Mouse (Mus musculus) heart, postnatal 36 days (tissue): ENCODE results near the gene Cenpo. TPM values are rescaled to one million over a fixed set of nuclear protein-coding genes. Genes with fewer than 3 reads are reported as not detected.
"Not testable (repeated sequence)": the region's sequence is repeated elsewhere in the genome, so short reads cannot be mapped to it uniquely, and the experiment has no call there.

Experiments used
- DNase-seq, 2 experiments: peaks; one replicate each; pipeline ENCODE4 v3.0.0; 2021 to 2022
- intact Hi-C: fragments of 180-260 bp; cut with DNase I; formaldehyde crosslinking; loops from one replicate; pipeline ENCODE4 v1.15.1; 2025
- total RNA-seq, 2 experiments: library from RNA; stranded (reverse); gene quantifications; 2 replicates each; pipeline ENCODE4 v1.2.3; 2021

The Cenpo gene
- total RNA-seq = 1 to 10 TPM; 2.0 to 2.1 TPM

- peak; percentile 98 to 99 for DNase-seq
- intact Hi-C loops = loop anchor here (5.0 to 10.0 kb wide), 2 partner anchors 243 to 691 kb away; partner anchors contain the start of gene Ncoa1
These were observed at the start of gene Cenpo, which contains the start of gene Ptrhd1 for GRCm38 (mm10) chr12:4233572-4234508. TSS of gene Cenpo (minus strand) at chr12:4234294. TSS of gene Ptrhd1 (plus strand) at chr12:4234027.

DNA sequence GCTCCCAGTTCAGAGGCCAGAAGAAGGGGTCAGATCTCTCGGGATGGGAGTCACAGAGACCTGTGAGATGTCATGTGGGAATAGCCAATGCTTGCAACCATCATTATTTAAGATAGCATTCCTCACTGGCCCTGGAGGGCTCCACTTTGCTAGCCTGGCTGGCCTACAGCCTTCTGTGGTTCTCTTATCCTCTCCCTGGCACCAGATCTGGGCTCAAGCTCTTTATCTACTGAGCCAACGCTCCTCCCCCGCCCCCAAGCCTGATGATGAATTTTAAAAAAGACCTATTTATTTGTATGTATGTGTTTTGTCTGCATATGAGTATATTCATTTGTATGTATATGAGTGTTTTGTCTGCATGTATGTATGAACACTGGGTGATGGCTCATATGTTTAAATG, 45.8 kb upstream of the Cenpo start:
- intact Hi-C loops = loop anchor here (5.0 kb wide), 1 partner anchor 267 kb away; no protein-coding TSS in a partner anchor
- DNase-seq = no peak

DNA sequence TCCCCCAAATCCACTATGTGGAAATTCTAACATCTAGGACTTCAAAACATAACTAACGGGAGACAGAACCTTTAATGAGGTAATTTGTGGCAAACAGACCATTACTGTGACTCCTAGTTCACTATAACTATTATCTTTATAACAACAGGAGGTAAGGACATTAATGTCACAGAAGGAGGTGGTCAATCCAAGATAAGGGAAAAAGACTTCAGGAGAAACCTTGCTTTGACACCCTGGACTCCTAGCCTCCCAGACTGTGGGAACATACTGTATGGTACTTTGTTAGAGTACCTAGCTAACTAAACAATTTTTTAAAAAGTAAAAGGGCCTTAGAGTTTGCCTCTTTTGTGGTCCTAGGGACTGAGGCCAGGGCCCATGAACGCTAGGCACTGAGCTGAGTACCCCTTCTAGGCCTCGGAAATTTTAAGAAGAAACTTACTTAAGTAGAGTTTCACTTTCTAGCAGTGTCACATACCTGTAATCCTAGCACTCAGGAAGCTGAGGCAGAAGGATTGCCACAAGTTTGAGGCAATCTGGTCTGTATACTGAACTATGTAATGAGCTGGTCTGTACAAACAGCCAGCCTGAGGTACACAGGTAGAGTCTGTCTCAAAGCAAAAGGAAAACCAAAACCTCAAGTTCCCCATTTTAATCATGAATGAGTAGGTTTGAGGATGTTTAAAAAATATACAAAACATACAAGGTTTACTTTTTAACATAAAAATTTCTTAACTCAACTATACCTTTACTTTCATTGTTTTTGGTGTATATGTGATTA, 45.1 kb upstream of the Cenpo start:
- intact Hi-C loops = no loop called here
- DNase-seq = no peak

DNA sequence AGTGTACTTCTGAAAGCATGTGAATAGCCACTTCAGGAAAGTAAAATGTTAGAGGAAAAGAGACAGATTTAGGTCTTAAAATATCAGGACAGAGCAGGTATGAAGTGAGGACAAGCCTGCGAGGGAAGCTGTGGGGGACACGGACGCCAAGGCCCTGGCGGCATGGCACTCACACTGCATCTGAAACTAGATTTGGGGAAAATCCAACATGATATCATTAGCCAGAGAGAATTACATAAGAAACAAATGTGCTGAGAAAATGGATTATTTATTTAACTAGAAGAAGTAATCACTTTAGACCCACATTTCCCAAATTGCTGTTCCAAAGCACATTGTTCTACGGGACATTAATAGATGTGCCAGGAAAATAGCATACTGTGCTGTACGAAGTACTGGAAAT, 37.0 kb upstream of the Cenpo start:
- intact Hi-C loops = no loop called here
- no peak for DNase-seq

DNA sequence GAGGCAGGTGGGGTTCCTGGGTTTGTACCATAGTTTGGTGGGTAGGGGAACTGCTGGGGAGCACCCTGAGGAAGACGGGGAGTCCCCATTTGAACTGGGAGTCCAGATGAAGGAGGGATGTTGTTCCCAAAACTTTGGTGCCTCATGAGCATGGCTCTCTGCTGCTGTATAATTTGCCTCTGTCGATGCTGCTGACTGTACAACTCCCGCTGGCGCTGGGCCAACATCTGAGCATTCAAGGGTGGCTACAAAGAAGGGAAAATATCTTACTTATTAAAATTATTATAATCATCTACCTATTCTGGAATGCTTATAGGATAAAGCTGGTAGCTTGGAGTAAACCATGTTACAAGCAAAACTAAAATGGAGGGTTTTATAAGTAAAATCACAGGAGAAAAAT, 33.7 kb upstream of the Cenpo start:
- no peak for DNase-seq

GRCm38 (mm10) chr12:4252742-4253655, 18.9 kb upstream of the Cenpo start:
- DNase-seq = no peak
- intact Hi-C loops = no loop called here

More for the DNA sequence above, 33.7 kb upstream of the Cenpo start:
- intact Hi-C loops = no loop called here

DNA sequence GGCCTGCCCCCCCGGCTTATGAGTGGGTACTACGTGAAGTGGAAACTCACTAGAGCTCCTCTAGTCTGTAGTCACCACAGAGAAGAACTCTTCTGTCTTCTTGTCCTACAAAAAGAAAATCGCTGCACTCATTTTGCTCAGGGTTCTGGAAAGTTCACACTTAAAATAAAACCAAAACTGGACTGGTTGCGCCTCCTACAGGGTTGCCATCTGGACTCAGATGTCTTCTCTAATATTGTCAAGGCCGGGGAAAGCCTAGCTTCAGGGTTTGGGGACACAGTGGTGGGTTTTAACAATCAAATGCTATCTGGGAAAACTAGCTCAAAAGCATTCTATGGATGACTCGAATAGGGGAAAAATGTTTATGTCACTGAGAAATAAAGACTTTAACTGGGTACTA, 15.7 kb upstream of the Cenpo start:
- DNase-seq = no peak
- intact Hi-C loops = no loop called here

- intact Hi-C loops = no loop called here
- DNase-seq = no peak
These were observed 11.6 kb upstream of the Cenpo start for GRCm38 (mm10) chr12:4245742-4246141.

DNA sequence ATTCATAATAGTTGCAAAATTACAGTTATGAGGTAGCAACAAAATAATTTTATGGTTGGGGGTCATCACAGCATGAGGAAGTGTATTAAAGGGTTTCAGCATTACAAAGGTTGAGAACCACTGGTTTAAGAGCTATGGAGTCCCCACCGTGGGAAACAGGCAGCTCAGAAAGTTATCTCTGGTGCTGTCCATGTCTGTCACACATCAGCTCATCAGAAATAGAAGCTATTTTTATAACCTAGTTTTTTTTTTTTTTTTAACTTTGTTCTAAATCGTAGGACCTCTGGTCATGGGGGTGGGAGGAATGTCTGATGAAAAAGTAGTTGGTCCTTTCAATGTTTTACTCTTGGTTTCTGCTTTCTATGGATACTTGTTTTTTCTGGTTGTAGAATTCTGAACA, 9.7 kb upstream of the Cenpo start:
- intact Hi-C loops = no loop called here
- DNase-seq = no peak

GRCm38 (mm10) chr12:4240281-4240680, 6.2 kb upstream of the Cenpo start:
- DNase-seq, intact Hi-C loops: not testable (repeated sequence)

DNA sequence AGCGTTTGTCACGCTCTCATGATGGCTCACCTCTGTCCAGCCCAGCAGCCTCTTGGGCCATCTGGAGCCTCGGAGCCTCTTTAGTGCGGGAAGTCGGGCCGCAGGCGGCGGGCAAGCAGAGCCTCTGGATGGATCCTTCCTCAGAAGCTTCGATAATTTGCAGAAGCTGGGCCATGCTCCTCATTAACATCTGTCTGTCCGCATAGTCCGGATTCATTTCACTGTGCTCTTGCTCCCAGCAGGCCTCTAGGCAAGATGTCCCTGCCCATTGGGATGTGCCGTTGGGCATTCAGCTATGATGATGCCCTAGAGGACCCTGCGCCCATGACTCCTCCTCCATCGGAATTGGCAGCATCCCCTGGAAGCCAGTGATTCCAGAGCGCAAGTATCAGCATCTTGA, 3.4 kb upstream of the Cenpo start:
- intact Hi-C loops = loop anchor here (10.0 kb wide), 1 partner anchor 687 kb away; no protein-coding TSS in a partner anchor
- no peak for DNase-seq

DNA sequence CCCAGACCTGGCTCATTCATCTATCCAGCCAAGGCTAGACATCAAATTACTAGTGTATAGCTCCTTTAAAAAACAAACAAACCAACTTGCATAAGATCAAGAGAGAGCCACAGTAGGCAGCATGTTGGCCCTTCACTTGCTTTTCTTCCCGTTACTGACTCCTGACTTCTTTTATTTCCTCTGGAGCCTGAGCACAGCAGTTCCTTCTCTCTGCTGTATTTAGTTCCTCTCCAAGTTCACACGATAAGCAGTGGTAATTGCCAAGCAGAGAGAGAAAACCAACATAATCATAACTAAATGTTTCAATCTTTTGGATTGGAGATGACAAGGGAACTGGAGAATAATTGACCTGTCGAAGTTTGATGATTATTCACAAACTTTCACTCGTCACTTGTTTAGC, 1.3 kb downstream of the Cenpo start:
- DNase-seq = no peak
- intact Hi-C loops = loop anchor here (5.0 to 10.0 kb wide), 2 partner anchors 245 to 692 kb away; partner anchors contain the start of gene Ncoa1

- intact Hi-C loops = loop anchor here (5.0 to 10.0 kb wide), 2 partner anchors 247 to 695 kb away; partner anchors contain the start of gene Ncoa1
- DNase-seq = no peak
These were observed 3.9 kb downstream of the Cenpo start for GRCm38 (mm10) chr12:4230156-4230555.

- intact Hi-C loops = no loop called here
- DNase-seq = no peak
These were observed 21.2 kb downstream of the Cenpo start for GRCm38 (mm10) chr12:4212908-4213307.

DNA sequence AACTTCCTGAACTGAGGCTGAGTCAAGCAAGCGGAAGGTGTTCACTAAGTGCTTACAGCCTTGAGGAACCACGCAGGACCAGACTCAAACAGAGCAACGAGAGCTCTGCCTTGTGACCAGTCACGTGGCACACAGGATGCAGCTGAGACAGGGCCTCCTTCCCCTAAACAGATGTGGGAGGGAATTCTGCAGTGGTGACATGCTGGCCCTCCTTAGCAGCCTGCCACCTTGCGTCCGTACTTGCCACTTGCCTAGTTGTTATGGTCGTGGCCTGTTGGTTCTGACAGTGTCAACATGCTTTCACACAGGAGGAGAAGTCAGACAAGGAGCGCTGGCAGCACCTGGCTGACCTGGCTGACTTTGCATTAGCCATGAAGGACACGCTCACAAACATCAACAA, 22.9 kb downstream of the Cenpo start:
- intact Hi-C loops = no loop called here
- no peak for DNase-seq

GRCm38 (mm10) chr12:4209196-4209595, 24.9 kb downstream of the Cenpo start:
- DNase-seq = no peak
- intact Hi-C loops = loop anchor here (2.0 kb wide), 2 partner anchors 74 to 282 kb away; no protein-coding TSS in a partner anchor

GRCm38 (mm10) chr12:4208405-4209133, 25.5 kb downstream of the Cenpo start:
- intact Hi-C loops = loop anchor here (1.0 to 2.0 kb wide), 3 partner anchors 74 to 282 kb away; no protein-coding TSS in a partner anchor
- peak; percentile 57 to 69 for DNase-seq

DNA sequence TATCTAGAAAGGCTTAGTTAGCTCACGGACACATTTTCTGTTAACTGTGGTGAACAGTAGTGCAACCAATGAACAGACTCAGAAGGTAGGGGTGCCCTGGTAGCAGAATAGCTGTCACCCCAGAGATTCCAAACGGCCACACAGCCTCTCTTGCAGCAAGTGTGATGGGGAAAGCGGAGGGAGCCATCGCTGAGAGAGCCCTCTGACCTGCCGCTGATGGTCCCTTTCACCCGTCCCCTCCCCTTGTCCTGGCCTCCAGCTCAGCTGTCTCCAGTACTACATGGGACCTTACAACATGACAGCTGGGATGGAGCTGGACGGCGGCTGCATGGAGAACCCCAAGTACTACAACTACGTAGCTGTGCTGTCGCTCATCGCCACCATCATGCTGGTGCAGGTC, 28.0 kb downstream of the Cenpo start:
- intact Hi-C loops = no loop called here
- DNase-seq = no peak

- intact Hi-C loops = no loop called here
- DNase-seq = no peak
These were observed 31.9 kb downstream of the Cenpo start for GRCm38 (mm10) chr12:4202206-4202605.
